Comparison of ENCODE assay signal across 8 mouse cellular contexts in the genomic region with DNA sequence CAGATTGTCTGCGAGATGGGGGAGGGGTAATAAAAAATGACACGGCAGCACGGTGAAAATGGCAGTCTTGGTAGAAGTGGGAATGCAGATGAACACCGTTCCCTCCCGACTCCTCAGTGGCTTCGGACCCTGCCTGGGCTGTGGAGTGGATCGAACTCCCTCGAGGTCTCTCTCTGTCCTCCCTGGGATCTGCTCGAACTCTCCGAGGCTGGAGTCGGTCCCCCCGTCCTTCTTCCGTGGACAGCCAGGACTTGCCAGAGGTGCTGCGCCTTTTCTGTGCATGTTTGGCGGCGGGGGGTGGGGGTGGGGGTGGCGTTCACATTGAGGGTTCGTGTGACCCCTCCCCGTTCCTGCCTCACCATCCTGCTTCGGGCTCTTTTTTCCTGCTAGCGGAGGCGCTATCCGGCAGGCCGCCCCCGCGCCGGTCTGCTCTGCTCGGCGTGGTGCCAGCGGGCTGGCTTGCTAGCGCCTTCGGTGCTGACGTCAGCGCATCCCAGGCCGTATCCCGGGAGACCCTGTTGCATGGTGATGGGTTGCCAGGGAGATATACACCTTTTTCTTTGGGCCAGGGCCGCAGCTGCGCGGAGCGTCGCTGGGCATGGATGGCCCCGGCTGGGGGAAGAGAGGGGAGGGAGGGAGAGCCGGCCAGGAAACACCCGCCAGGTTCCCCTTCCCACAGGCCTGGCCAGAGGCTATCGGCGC. TPM values are rescaled to one million over a fixed set of nuclear protein-coding genes. Genes with fewer than 3 reads are reported as not detected.
DNase-seq lines count a peak whose midpoint lies in the region; ATAC-seq lines count a peak whose summit lies in the region.

No protein-coding gene starts in this region.

- H3K4me3 ChIP-seq in megakaryocyte, embryonic 14.5 days (replicated peaks) = peak overlapping the region; percentile 89
- H3K4me3 ChIP-seq in intestine, embryonic 14.5 days (ENCODE audit: low read depth, low read length) = peak overlapping the region; percentile 27

- ATAC-seq in megakaryocyte, adult 5-6 weeks (ENCODE audit: poor library complexity, severe bottlenecking) = no peak
- peak; percentile 44 for ATAC-seq in intestine, embryonic 14.5 days (replicated peaks; ENCODE audit: low FRiP score, low TSS enrichment, low read depth)

- peak overlapping the region; percentile 61 for H3K4me2 ChIP-seq in intestine, embryonic 14.5 days (ENCODE audit: low read length)

- H3K27ac ChIP-seq in intestine, embryonic 14.5 days (ENCODE audit: low read depth) = 0 out of 2 replicates have a peak overlapping the region, but pooled peaks have one; percentile 28

- peak; percentile 92 for DNase-seq in embryo, embryonic 11 days
- DNase-seq in gastrocnemius, postnatal 4 days (ENCODE audit: low spot score in 2 of 2) = peak; percentile 81 to 85
- peak; percentile 86 for DNase-seq in intestine, embryonic 14.5 days (ENCODE audit: low spot score)
- peak; percentile 88 to 98 for DNase-seq in left cerebral cortex, adult 8-10 months (ENCODE audit: low spot score in 2 of 2)
- DNase-seq in lung, postnatal 36 days = peak; percentile 74
- peak; percentile 97 to 98 for DNase-seq in right cerebral cortex, postnatal 36 days (ENCODE audit: low spot score in 2 of 2)

- H3K27me3 ChIP-seq in megakaryocyte, embryonic 14.5 days (replicated peaks) = peaks cover 35% of the 10 kb centered on the region
- H3K27me3 ChIP-seq in intestine, embryonic 14.5 days (replicated peaks; ENCODE audit: control insufficient read depth, insufficient read depth, low read length) = no peaks in the 10 kb centered on the region

- peaks cover 48% of the 10 kb centered on the region for H3K4me1 ChIP-seq in megakaryocyte, embryonic 14.5 days
- peaks cover 15% of the 10 kb centered on the region for H3K4me1 ChIP-seq in intestine, embryonic 14.5 days (replicated peaks; ENCODE audit: control insufficient read depth, insufficient read depth, low read length)

- WGBS in intestine, embryonic 14.5 days = 4% methylated on average over 46 of the region's 46 CpGs

- H3K9me3 ChIP-seq in megakaryocyte, embryonic 14.5 days = no peaks in the 10 kb centered on the region
- H3K9me3 ChIP-seq in intestine, embryonic 14.5 days (ENCODE audit: control insufficient read depth, low read length) = no peaks in the 10 kb centered on the region

- H3K36me3 ChIP-seq in megakaryocyte, embryonic 14.5 days (replicated peaks; ENCODE audit: low read length) = peaks cover 44% of the 10 kb centered on the region
- peaks cover 19% of the 10 kb centered on the region for H3K36me3 ChIP-seq in intestine, embryonic 14.5 days (ENCODE audit: control insufficient read depth, insufficient read depth, low read length)

- H3K9ac ChIP-seq in intestine, embryonic 14.5 days (ENCODE audit: low read length) = peak overlapping the region; percentile 41

RNA-seq across cellular contexts. Expression of a gene that starts 2.7 kb away (rescaled TPM):
- polyA plus RNA-seq in megakaryocyte, embryonic 14.5 days (2012; ENCODE audit: insufficient read depth, low replicate concordance) = 7.9 and 8.6 TPM in 2 replicates
- total RNA-seq in megakaryocyte, adult 5-6 weeks (2015) = 0.09 and 0.33 TPM in 2 replicates
- 0.16 and 0.55 TPM in 2 replicates for total RNA-seq in megakaryocyte, adult 5-6 weeks (2017)
- 10 to 100 TPM; 40.5 to 44.9 TPM for total RNA-seq in gastrocnemius, postnatal 4 days (2021)
- 8.7 and 9.1 TPM in 2 replicates for polyA plus RNA-seq in intestine, embryonic 14.5 days (2014; fragmentation: Nextera tagmentation; extraction: Ambion mirVana)
- total RNA-seq in left cerebral cortex, adult 8-10 months (2022) = 100 to 1,000 TPM; 271 to 291 (median 283) TPM

RNA-seq across cellular contexts. Expression of a gene that starts 21.7 kb away (rescaled TPM):
- 2.9 TPM in 1 of 2 replicates, not detected in the other for polyA plus RNA-seq in megakaryocyte, embryonic 14.5 days (2012; ENCODE audit: insufficient read depth, low replicate concordance)
- total RNA-seq in megakaryocyte, adult 5-6 weeks (2015) = 34.7 and 36.7 TPM in 2 replicates
- total RNA-seq in megakaryocyte, adult 5-6 weeks (2017) = 27.8 and 29.2 TPM in 2 replicates
- total RNA-seq in gastrocnemius, postnatal 4 days (2021) = 10 to 100 TPM; 20.1 to 20.6 TPM
- polyA plus RNA-seq in intestine, embryonic 14.5 days (2014; fragmentation: Nextera tagmentation; extraction: Ambion mirVana) = 125 and 133 TPM in 2 replicates
- 10 to 100 TPM; 19.6 to 26.6 (median 21.2) TPM for total RNA-seq in left cerebral cortex, adult 8-10 months (2022)

RNA-seq across cellular contexts. Expression of a gene that starts 21.8 kb away (rescaled TPM):
- 2.1 TPM in 1 of 2 replicates, not detected in the other for polyA plus RNA-seq in megakaryocyte, embryonic 14.5 days (2012; ENCODE audit: insufficient read depth, low replicate concordance)
- total RNA-seq in megakaryocyte, adult 5-6 weeks (2015) = 0.49 and 0.84 TPM in 2 replicates
- 1.3 and 1.4 TPM in 2 replicates for total RNA-seq in megakaryocyte, adult 5-6 weeks (2017)
- total RNA-seq in gastrocnemius, postnatal 4 days (2021) = 1 to 10 TPM; 4.5 to 4.9 TPM
- polyA plus RNA-seq in intestine, embryonic 14.5 days (2014; fragmentation: Nextera tagmentation; extraction: Ambion mirVana) = 15.1 and 15.9 TPM in 2 replicates
- 10 to 100 TPM; 63.2 to 75.5 (median 71.9) TPM for total RNA-seq in left cerebral cortex, adult 8-10 months (2022)

RNA-seq across cellular contexts. Expression of a gene that starts 27.7 kb away (rescaled TPM):
- 247 and 739 TPM in 2 replicates for polyA plus RNA-seq in megakaryocyte, embryonic 14.5 days (2012; ENCODE audit: insufficient read depth, low replicate concordance)
- total RNA-seq in megakaryocyte, adult 5-6 weeks (2015) = 117 and 119 TPM in 2 replicates
- total RNA-seq in megakaryocyte, adult 5-6 weeks (2017) = 159 and 160 TPM in 2 replicates
- 100 to 1,000 TPM; 329 to 339 TPM for total RNA-seq in gastrocnemius, postnatal 4 days (2021)
- polyA plus RNA-seq in intestine, embryonic 14.5 days (2014; fragmentation: Nextera tagmentation; extraction: Ambion mirVana) = 157 and 171 TPM in 2 replicates
- 100 to 1,000 TPM; 253 to 267 (median 263) TPM for total RNA-seq in left cerebral cortex, adult 8-10 months (2022)

RNA-seq across cellular contexts. Expression of a gene that starts 37.2 kb away (rescaled TPM):
- polyA plus RNA-seq in megakaryocyte, embryonic 14.5 days (2012; ENCODE audit: insufficient read depth, low replicate concordance) = not detected in 2 replicates
- not detected in 2 replicates for total RNA-seq in megakaryocyte, adult 5-6 weeks (2015)
- total RNA-seq in megakaryocyte, adult 5-6 weeks (2017) = not detected in 2 replicates
- total RNA-seq in gastrocnemius, postnatal 4 days (2021) = 10 to 100 TPM; 10.6 to 10.7 TPM
- polyA plus RNA-seq in intestine, embryonic 14.5 days (2014; fragmentation: Nextera tagmentation; extraction: Ambion mirVana) = 3.7 and 4.2 TPM in 2 replicates
- 10 to 100 TPM; 26.7 to 42.0 (median 32.0) TPM for total RNA-seq in left cerebral cortex, adult 8-10 months (2022)

Comparison
In these comparisons a context has a peak if more than half of its experiments do, and no peak if none do; other contexts are left out.
1. RNA of a gene that starts 2.7 kb away (total RNA-seq): 271 to 291 TPM in left cerebral cortex, adult 8-10 months and 40.5 to 44.9 TPM in gastrocnemius, postnatal 4 days; 0.09 to 0.55 TPM in megakaryocyte, adult 5-6 weeks; every median in the first group is over 10 times any median in the second.
2. RNA of a gene that starts 21.8 kb away (total RNA-seq): 63.2 to 75.5 TPM in left cerebral cortex, adult 8-10 months; 4.5 to 4.9 TPM in gastrocnemius, postnatal 4 days and 0.49 to 1.4 TPM in megakaryocyte, adult 5-6 weeks; every median in the first group is over 10 times any median in the second.
3. Peak in every context shown above with its lines, with median percentiles within 50 percentile points of each other: DNase-seq.